Mouse (Mus musculus): ENCODE results near the gene Atp11b. TPM values are rescaled to one million over a fixed set of nuclear protein-coding genes. Genes with fewer than 3 reads are reported as not detected.

Gene Atp11b
- polyA plus RNA-seq (2015; fragmentation: Illumina TruSeq; extraction: RNeasy Lipid Tissue Mini Kit (QIAGEN cat#74804); ENCODE audit: insufficient read depth, low replicate concordance): 111 TPM

DNA sequence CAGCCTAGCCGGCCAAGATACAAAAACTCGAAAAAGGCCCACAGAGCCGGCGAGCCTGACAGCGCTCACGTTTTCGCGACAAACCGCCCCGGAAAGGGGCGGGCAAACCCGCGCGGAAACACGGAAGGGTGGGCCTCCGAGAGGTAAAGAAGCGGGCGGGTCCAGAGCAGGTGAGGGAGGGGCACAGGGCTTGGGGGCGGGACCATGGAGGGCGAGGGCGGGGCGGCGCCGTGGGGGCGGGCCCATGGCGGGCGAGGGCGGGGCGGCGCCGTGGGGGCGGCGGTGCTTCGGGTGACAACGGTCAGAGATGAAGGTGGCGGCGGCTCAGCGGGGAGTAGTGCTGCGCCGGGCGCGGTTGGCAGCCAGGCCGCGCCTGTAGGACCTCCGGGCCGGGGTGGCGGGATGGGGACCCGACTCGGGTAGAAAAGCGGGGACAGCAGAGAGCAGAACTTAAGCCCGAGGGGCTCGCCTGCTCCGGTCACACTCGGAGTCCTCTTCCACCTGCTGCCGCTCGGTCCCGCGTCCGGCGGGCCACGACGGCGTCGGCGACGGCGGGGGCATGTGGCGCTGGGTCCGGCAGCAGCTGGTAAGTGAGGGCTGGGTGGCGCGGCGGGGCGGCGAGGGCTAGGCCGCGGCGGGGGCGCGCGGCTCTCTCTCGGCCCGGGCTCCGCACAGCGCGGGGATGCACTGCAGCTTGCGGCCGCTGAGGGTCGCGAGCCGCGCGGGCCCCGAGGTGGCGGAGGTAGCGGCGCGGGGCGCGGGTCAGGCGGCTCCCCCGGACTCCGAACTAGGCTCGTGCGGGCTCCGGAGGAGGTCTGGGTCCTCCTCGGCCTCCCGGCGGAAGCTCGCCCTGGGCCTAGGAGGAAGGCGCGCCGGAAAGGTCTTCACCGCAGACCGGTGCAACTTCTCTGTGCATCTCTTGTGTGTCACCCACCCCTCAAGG is at the start of gene Atp11b:
Atp11b (plus strand) TSS at position 282 of the 943 bp plus-strand sequence.

Other genes starting within 250 kb of the Atp11b start
- gene Dcun1d1, start 183.3 kb downstream of the Atp11b start, polyA plus RNA-seq (2015; fragmentation: Illumina TruSeq; extraction: RNeasy Lipid Tissue Mini Kit (QIAGEN cat#74804); ENCODE audit: insufficient read depth, low replicate concordance): 115 TPM
- 35.3 TPM for gene Mccc1, start 246.6 kb downstream of the Atp11b start, polyA plus RNA-seq (2015; fragmentation: Illumina TruSeq; extraction: RNeasy Lipid Tissue Mini Kit (QIAGEN cat#74804); ENCODE audit: insufficient read depth, low replicate concordance)